Mouse (Mus musculus): ENCODE data around the gene Hoxb6. TPM values are rescaled to one million over a fixed set of nuclear protein-coding genes. Genes with fewer than 3 reads are reported as not detected.

Hoxb6 gene
- total RNA-seq, 2 experiments from 2014 or later, result not detected

DNA sequence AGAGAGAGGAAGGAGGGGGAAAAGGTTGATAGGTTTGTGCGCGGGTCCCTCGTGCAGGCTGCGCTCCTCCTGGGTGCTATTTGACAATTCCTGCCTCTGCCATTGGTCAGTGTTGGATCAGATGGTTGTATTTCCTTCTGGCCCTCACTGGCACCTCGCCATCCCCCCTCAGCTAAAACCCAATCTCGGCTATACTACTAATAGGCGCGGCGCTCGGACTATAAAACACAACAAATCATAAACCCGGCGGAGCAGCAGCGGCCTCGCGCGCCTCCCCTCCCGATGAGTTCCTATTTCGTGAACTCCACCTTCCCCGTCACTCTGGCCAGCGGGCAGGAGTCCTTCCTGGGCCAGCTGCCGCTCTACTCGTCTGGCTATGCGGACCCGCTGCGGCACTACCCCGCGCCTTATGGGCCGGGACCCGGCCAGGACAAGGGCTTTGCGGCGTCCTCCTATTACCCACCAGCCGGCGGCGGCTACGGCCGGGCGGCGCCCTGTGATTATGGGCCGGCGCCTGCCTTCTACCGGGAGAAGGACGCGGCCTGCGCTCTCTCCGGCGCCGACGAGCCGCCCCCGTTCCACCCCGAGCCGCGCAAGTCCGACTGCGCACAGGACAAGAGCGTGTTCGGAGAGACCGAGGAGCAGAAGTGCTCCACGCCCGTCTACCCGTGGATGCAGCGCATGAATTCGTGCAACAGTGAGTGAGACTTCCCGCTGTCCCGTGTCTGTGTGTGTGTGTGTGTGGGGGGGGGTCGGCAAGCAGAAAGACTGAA, 6.8 kb downstream of the Hoxb6 start:
- intact Hi-C loops (cut with DNase I), result no loop called here
- no peak for DNase-seq

DNA sequence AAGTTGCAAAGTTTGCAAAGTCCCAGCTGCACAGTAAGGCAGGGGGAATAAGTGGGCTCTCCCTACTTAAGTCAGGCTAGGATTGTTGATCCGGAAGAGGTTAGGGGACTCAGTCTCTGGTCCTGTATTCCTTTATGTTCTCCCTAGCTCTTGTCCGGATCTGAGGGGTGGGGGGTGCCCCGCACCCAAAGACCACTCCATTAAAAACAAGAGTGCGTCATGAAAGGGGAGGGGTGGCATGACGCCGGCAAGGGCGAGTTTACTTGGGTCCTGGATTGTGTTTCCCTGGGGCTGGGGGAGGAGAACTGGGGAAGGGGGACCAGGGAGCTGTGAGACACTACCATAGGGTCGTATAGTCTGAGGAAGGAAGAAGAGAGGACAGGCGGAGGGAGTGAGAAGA, 7.5 kb downstream of the Hoxb6 start:
- intact Hi-C loops (cut with DNase I), result loop anchor here (5.0 kb wide), 3 partner anchors 253 to 563 kb away; no protein-coding TSS in a partner anchor
- DNase-seq, result no peak

DNA sequence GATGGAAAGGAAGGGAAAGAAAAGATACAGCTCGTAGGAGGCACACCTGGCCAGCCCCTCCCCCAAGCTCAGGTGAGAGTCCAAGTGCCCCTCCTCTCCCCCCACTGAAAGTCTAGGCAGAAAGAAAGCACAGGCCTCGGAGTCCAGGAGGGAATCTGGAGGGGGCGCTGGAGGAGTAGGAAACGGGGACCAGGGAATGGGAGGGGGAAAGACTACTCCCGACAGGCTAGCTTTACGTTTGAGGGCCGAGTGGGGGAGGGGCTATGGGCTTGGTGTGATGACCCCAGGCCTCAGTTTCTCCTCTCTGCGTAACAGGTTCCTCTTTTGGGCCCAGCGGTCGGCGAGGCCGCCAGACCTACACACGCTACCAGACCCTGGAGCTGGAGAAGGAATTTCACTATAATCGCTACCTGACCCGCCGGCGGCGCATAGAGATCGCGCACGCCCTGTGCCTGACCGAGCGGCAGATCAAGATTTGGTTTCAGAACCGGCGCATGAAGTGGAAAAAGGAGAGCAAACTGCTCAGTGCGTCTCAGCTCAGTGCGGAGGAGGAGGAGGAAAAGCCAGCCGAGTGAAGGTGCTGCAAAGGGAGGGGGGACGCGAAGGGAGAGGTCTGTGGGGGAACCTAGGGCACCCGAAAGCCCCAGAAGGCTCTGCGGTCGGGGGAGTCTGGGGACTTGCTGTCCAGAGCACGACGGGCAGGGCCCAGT, 8.2 kb downstream of the Hoxb6 start:
- DNase-seq, result no peak
- intact Hi-C loops (cut with DNase I), result loop anchor here (5.0 kb wide), 3 partner anchors 252 to 562 kb away; no protein-coding TSS in a partner anchor

- no peak for DNase-seq
- intact Hi-C loops (cut with DNase I), result loop anchor here (5.0 kb wide), 3 partner anchors 251 to 561 kb away; no protein-coding TSS in a partner anchor
These were observed 8.8 kb downstream of the Hoxb6 start for GRCm38 (mm10) chr11:96301064-96301431.

DNA sequence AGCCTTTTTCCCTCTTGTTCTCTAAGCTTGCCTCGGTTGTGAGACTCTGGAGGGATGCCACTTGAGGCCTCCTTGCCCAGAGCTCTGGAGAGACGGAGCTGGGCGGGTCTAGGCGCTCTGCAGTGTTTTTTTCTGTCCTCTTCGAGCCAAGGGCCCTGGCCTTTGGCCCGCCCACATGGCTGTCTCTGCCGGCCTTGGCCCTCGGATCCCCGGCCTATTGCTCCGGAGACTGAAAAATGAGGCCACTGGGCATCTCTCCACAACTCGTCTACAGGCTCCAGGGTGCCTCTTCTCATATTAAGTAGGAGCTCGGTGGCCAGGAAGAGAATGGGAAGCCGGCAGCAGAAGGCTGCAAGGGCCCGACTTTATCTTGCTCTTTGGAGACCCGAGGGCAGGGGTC, 9.6 kb downstream of the Hoxb6 start:
- no peak for DNase-seq
- intact Hi-C loops (cut with DNase I), result loop anchor here (5.0 kb wide), 3 partner anchors 250 to 560 kb away; no protein-coding TSS in a partner anchor

- DNase-seq, result no peak
- intact Hi-C loops (cut with DNase I), result loop anchor here (5.0 kb wide), 3 partner anchors 250 to 560 kb away; no protein-coding TSS in a partner anchor
These were observed 10.3 kb downstream of the Hoxb6 start for GRCm38 (mm10) chr11:96302381-96303150.

DNA sequence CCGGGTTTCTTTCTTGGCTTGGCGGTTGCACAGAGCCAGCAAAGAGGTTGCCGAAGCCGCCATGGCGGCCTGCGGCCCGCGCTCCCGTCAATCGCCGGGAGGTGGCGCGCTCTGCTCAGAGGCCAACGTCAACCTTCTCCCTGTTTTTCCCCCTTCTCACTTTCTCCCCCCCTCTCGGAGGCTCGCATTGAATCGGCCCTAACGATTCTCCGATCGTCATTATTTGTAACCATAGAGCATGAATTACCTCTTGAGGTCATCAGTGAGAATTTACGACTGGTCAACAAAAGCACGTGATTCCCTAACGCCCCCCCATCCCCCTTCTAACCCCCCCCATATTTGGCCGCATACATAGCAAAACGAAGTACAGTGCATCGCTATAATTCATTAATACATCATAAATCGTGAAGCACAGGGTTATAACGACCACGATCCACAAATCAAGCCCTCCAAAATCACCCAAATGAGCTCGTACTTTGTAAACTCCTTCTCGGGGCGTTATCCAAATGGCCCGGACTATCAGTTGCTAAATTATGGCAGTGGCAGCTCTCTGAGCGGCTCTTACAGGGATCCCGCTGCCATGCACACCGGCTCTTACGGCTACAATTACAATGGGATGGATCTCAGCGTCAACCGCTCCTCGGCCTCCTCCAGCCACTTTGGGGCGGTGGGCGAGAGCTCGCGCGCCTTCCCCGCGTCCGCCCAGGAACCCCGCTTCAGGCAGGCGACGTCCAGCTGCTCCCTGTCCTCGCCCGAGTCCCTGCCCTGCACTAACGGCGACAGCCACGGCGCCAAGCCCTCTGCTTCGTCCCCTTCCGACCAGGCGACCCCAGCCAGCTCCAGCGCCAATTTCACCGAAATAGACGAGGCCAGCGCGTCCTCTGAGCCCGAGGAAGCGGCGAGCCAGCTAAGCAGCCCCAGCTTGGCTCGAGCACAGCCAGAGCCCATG, 11.1 kb downstream of the Hoxb6 start, which contains the start of gene Hoxb5:
Gene Hoxb5, plus strand, starts transcription at position 186 of the 949 bp plus-strand sequence.
- intact Hi-C loops (cut with DNase I), result loop anchor here (5.0 kb wide), 3 partner anchors 249 to 559 kb away; no protein-coding TSS in a partner anchor
- peak; percentile 71 to 85 for DNase-seq

GRCm38 (mm10) chr11:96304381-96305195, 12.3 kb downstream of the Hoxb6 start:
- intact Hi-C loops (cut with DNase I), result loop anchor here (5.0 kb wide), 3 partner anchors 248 to 558 kb away; no protein-coding TSS in a partner anchor
- DNase-seq, result no peak

GRCm38 (mm10) chr11:96305505-96306182, 13.4 kb downstream of the Hoxb6 start:
- no peak for DNase-seq
- intact Hi-C loops (cut with DNase I), result no loop called here

- intact Hi-C loops (cut with DNase I), result no loop called here
- DNase-seq, result no peak
These were observed 14.1 kb downstream of the Hoxb6 start for GRCm38 (mm10) chr11:96306183-96306907.

- intact Hi-C loops (cut with DNase I), result no loop called here
- no peak for DNase-seq
These were observed 14.6 kb downstream of the Hoxb6 start for GRCm38 (mm10) chr11:96306908-96307269.

DNA sequence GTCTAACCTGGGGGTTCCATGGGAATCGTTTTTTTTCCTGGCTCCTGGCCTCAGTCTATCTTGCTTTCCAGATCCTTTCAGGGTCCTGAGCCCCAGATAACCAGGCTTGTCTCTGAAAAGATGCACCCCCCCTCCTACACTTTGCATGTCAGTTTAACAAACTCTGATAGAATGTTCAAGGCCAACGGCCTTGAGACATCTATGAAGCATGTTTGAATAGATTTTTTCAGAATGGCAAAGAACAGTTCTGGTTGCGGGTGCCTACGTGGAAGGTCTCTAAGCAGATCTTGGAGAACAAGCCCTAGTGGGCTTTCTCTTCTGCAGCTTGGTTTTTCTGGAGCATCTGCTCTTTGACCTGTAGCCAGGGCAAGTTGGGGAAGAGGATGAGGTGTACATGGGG, 16.5 kb downstream of the Hoxb6 start:
- no peak for DNase-seq
- intact Hi-C loops (cut with DNase I), result no loop called here

GRCm38 (mm10) chr11:96309288-96309687, 17.0 kb downstream of the Hoxb6 start:
- no peak for DNase-seq
- intact Hi-C loops (cut with DNase I), result no loop called here

DNA sequence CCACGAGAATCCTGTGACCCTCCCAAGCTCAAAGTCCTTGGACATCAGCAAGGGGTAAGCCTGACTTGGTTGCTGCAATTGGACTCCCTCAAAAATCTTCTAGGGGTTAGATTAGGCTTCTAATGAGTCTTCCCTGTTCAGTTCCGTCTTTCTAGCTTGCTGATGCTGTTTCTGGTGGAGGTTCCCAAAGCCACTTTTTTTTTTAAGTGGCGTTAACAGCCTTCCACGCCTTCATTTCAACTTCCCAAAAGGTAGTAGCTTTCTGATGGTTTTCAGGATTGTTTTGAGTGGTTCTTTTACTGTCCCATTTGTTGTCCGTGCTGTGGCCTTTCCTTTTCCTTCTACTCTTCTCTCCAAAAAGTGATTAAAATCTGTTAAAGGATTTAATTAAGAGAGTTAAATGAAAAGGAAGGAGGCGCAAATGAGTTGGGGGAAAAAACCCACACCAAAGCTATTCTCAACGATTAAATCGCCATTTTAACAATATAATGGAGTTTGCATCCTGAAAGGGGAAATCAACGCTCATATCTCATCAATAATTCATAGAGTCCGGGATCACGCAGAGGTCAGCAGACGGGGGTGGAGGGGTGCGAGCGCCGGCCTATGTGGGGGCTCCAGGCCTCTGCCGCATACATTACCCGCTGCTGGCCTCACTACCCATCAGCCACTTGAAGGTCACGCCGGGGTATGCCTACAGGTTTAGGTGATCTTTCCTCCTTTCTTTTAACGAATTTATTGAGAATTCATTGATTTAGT, 18.1 kb downstream of the Hoxb6 start:
- DNase-seq, result no peak
- intact Hi-C loops (cut with DNase I), result loop anchor here (2.0 kb wide), 1 partner anchor 226 kb away; no protein-coding TSS in a partner anchor

- intact Hi-C loops (cut with DNase I), result loop anchor here (1.0 to 2.0 kb wide), 2 partner anchors 96 to 226 kb away; no protein-coding TSS in a partner anchor
- DNase-seq, result no peak
These were observed 18.8 kb downstream of the Hoxb6 start for GRCm38 (mm10) chr11:96311097-96311496.

All from heart, postnatal 14 days (tissue).